Mouse (Mus musculus) neural tube, embryonic 13.5 days (tissue): Measurements from ENCODE around the gene Gnaq. TPM values are rescaled to one million over a fixed set of nuclear protein-coding genes. Genes with fewer than 3 reads are reported as not detected.
"Not testable (repeated sequence)": the region's sequence is repeated elsewhere in the genome, so short reads cannot be mapped to it uniquely, and the experiment has no call there.

ENCODE experiments used
- ATAC-seq: fragments of 200-750 bp; cut with Nextera tagmentation; 2 replicates; pipeline ENCODE4 v1.8.0; 2017; ENCODE audit warnings: low read depth, mild to moderate bottlenecking, moderate TSS enrichment, moderate library complexity
- H3K27ac ChIP-seq: fragments of 300-500 bp; sonication (generic); replicated peaks from 2 replicates; pipeline ENCODE4 v1.5.1; 2015; ENCODE audit warnings: moderate library complexity, mild to moderate bottlenecking, inconsistent platforms
- H3K27me3 ChIP-seq: fragments of 300-500 bp; sonication (generic); 2 replicates; pipeline ENCODE4 v1.6.1; 2015; ENCODE audit warnings: mild to moderate bottlenecking, inconsistent platforms
- H3K36me3 ChIP-seq: fragments of 300-500 bp; sonication (generic); 2 replicates; pipeline ENCODE4 v1.6.1; 2015; ENCODE audit warnings: mild to moderate bottlenecking, inconsistent platforms
- H3K4me1 ChIP-seq: fragments of 300-500 bp; sonication (generic); replicated peaks from 2 replicates; pipeline ENCODE4 v1.6.1; 2015; ENCODE audit warnings: inconsistent platforms
- H3K4me2 ChIP-seq: fragments of 300-500 bp; sonication (generic); 2 replicates; pipeline ENCODE4 v1.6.1; 2015; ENCODE audit warnings: inconsistent platforms, mild to moderate bottlenecking, moderate library complexity
- H3K4me3 ChIP-seq: fragments of 300-500 bp; sonication (generic); 2 replicates; pipeline ENCODE4 v1.5.1; 2015; ENCODE audit warnings: mild to moderate bottlenecking, inconsistent platforms
- H3K9ac ChIP-seq: fragments of 300-500 bp; sonication (generic); 2 replicates; pipeline ENCODE4 v1.6.1; 2015; ENCODE audit warnings: moderate library complexity, mild to moderate bottlenecking, inconsistent platforms
- H3K9me3 ChIP-seq: fragments of 300-500 bp; sonication (generic); 2 replicates; pipeline ENCODE4 v1.6.1; 2016; ENCODE audit warnings: inconsistent platforms
- WGBS: fragments of 180-500 bp; shearing (Covaris S2); methylation state at CpG from one replicate; pipeline ENCODE4 v1.1.7; 2015; 5-methylcytosine and 5-hydroxymethylcytosine counted together
- polyA plus RNA-seq: library from polyadenylated mRNA; unstranded; fragments of >200 nt; fragmentation: Nextera tagmentation; extraction: Ambion mirVana; gene quantifications from 2 replicates; pipeline ENCODE4 v1.2.1, GENCODE M21; 2015

Gene Gnaq
- polyA plus RNA-seq, 1 experiment from 2014 or later: 83.3 TPM

- Histone ChIP-seq H3K4me1 (peaks cover 14% of the 10 kb centered on the region), H3K9ac (no peak overlapping the region), H3K9me3 (no peaks in the 10 kb centered on the region), H3K27me3 (no peaks in the 10 kb centered on the region), H3K4me3 (no peak overlapping the region), H3K27ac (no peak overlapping the region), H3K4me2 (no peak overlapping the region), H3K36me3 (no peaks in the 10 kb centered on the region)
- no peak for ATAC-seq
- WGBS: 82% methylated on average over 7 of the region's 7 CpGs
Measured at GRCm38 (mm10) chr19:16150328-16150727, 17.7 kb downstream of the Gnaq start.

DNA sequence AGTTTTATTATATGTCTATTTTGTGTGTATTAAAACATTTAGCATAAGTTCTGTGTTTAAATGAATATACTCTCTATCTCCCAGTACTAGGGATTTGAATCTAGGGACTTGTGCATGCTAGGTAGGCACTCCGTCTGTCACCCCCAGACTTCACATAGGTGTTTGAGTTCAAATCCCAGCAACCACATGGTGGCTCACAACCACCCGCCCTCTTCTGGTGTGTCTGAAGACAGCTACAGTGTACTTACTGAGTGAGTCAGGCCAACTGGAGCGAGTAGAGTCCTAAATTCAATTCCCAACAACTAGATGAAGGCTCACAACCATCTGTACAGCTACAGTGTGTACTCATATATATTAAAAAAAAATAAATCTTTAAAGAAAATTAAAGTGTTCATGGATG lies 21.2 kb downstream of the Gnaq start:
- no peak for ATAC-seq
- no peak overlapping the region for H3K9ac ChIP-seq
- H3K27ac ChIP-seq: no peak overlapping the region
- no peak overlapping the region for H3K4me3 ChIP-seq
- no peaks in the 10 kb centered on the region for H3K27me3 ChIP-seq
- H3K9me3 ChIP-seq: no peaks in the 10 kb centered on the region
- H3K36me3 ChIP-seq: no peaks in the 10 kb centered on the region
- no peak overlapping the region for H3K4me2 ChIP-seq
- peaks cover 17% of the 10 kb centered on the region for H3K4me1 ChIP-seq
- WGBS: 99% methylated on average over 3 of the region's 3 CpGs

- no peak overlapping the region for H3K4me2 ChIP-seq
- H3K9me3 ChIP-seq: no peaks in the 10 kb centered on the region
- H3K4me3 ChIP-seq: no peak overlapping the region
- ATAC-seq: no peak
- no peak overlapping the region for H3K9ac ChIP-seq
- H3K27me3 ChIP-seq: no peaks in the 10 kb centered on the region
- H3K4me1 ChIP-seq: peaks cover 18% of the 10 kb centered on the region
- no peak overlapping the region for H3K27ac ChIP-seq
- H3K36me3 ChIP-seq: no peaks in the 10 kb centered on the region
Measured at GRCm38 (mm10) chr19:16154480-16154879, 21.8 kb downstream of the Gnaq start.

DNA sequence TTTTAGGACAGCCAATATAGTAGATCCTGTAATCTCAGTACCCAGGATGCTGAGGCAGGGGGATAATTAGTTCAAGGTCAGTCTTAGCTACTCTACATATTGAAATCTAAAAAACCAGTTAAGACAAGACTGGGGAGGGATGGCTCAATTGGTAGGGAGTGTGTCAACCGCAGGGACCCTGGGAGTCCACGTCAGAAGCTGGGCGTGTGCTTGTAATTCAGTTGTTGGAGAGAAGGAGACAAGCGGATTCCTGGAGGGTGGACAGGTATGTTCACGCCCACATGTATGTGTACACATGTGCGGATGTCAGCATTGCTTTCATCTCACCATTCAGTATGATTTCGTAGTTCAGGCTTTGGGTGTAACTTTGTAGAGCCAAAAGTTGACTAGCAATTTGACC lies 24.5 kb downstream of the Gnaq start:
- Histone ChIP-seq H3K9ac (no peak overlapping the region), H3K36me3 (no peaks in the 10 kb centered on the region), H3K4me1 (peaks cover 23% of the 10 kb centered on the region), H3K27ac (no peak overlapping the region), H3K4me3 (no peak overlapping the region), H3K4me2 (no peak overlapping the region), H3K9me3 (no peaks in the 10 kb centered on the region), H3K27me3 (no peaks in the 10 kb centered on the region)
- no peak for ATAC-seq
- 97% methylated on average over 7 of the region's 7 CpGs for WGBS

GRCm38 (mm10) chr19:16160759-16161158 lies 28.1 kb downstream of the Gnaq start:
- H3K4me3 ChIP-seq: no peak overlapping the region
- H3K36me3 ChIP-seq: 0 out of 2 replicates have a peak, but pooled peaks cover 4% of the 10 kb centered on the region
- ATAC-seq: no peak
- H3K4me2 ChIP-seq: no peak overlapping the region
- peaks cover 23% of the 10 kb centered on the region for H3K4me1 ChIP-seq
- no peaks in the 10 kb centered on the region for H3K9me3 ChIP-seq
- 0 out of 2 replicates have a peak overlapping the region, but pooled peaks have one; percentile 28 for H3K27ac ChIP-seq
- H3K9ac ChIP-seq: no peak overlapping the region
- no peaks in the 10 kb centered on the region for H3K27me3 ChIP-seq
- WGBS: 59% methylated on average over 2 of the region's 2 CpGs

GRCm38 (mm10) chr19:16161222-16161621 lies 28.6 kb downstream of the Gnaq start:
- WGBS: 66% methylated on average over 2 of the region's 2 CpGs
- H3K4me3 ChIP-seq: no peak overlapping the region
- H3K9ac ChIP-seq: no peak overlapping the region
- no peak for ATAC-seq
- H3K27ac ChIP-seq: no peak overlapping the region
- H3K4me1 ChIP-seq: peaks cover 26% of the 10 kb centered on the region
- no peak overlapping the region for H3K4me2 ChIP-seq
- no peaks in the 10 kb centered on the region for H3K27me3 ChIP-seq
- H3K9me3 ChIP-seq: no peaks in the 10 kb centered on the region
- 0 out of 2 replicates have a peak, but pooled peaks cover 4% of the 10 kb centered on the region for H3K36me3 ChIP-seq

- H3K9me3 ChIP-seq, H3K4me2 ChIP-seq, H3K9ac ChIP-seq, H3K36me3 ChIP-seq, H3K4me3 ChIP-seq, H3K27ac ChIP-seq, ATAC-seq, H3K27me3 ChIP-seq: not testable (repeated sequence)
- WGBS: 95% methylated on average over 13 of the region's 13 CpGs
- H3K4me1 ChIP-seq: peaks cover 47% of the 10 kb centered on the region
Measured at GRCm38 (mm10) chr19:16164396-16164795, 31.8 kb downstream of the Gnaq start.

GRCm38 (mm10) chr19:16167185-16167584 lies 34.6 kb downstream of the Gnaq start:
- H3K4me1 ChIP-seq: peaks cover 45% of the 10 kb centered on the region
- H3K4me2 ChIP-seq: no peak overlapping the region
- no peaks in the 10 kb centered on the region for H3K9me3 ChIP-seq
- 0 out of 2 replicates have a peak overlapping the region, but pooled peaks have one; percentile 15 for H3K27ac ChIP-seq
- H3K36me3 ChIP-seq: 0 out of 2 replicates have a peak, but pooled peaks cover 4% of the 10 kb centered on the region
- H3K4me3 ChIP-seq: no peak overlapping the region
- no peak for ATAC-seq
- no peak overlapping the region for H3K9ac ChIP-seq
- 84% methylated on average over 4 of the region's 4 CpGs for WGBS
- H3K27me3 ChIP-seq: no peaks in the 10 kb centered on the region

DNA sequence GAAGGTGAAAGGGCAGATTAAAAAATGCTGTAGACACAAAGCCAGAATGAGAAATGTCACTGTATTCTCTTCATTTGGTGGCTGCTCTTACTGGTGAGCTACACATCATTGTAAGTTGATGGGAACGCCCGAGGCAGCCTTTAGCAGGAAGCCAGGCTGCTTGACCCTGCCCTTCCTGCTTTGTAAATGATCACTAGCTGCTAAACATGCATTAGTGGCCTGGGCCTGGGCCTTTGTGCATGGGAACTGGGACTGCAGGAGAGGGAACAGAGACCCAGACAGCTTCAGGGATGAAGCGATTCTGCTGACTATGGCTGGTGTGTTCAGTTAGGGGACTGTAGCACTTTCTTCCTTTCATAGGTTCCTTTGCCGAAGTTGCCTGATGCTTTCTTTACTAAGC lies 35.6 kb downstream of the Gnaq start:
- Histone ChIP-seq H3K27ac (peak overlapping the region; percentile 84), H3K9me3 (no peaks in the 10 kb centered on the region), H3K9ac (peak overlapping the region; percentile 31; the same call in 1 of the 2 replicates), H3K36me3 (0 out of 2 replicates have a peak, but pooled peaks cover 4% of the 10 kb centered on the region), H3K4me3 (no peak overlapping the region), H3K4me2 (peak overlapping the region; percentile 24; the same call in 1 of the 2 replicates), H3K27me3 (no peaks in the 10 kb centered on the region), H3K4me1 (peaks cover 49% of the 10 kb centered on the region)
- peak; percentile 45 for ATAC-seq
- WGBS: 13% methylated on average over 4 of the region's 4 CpGs

DNA sequence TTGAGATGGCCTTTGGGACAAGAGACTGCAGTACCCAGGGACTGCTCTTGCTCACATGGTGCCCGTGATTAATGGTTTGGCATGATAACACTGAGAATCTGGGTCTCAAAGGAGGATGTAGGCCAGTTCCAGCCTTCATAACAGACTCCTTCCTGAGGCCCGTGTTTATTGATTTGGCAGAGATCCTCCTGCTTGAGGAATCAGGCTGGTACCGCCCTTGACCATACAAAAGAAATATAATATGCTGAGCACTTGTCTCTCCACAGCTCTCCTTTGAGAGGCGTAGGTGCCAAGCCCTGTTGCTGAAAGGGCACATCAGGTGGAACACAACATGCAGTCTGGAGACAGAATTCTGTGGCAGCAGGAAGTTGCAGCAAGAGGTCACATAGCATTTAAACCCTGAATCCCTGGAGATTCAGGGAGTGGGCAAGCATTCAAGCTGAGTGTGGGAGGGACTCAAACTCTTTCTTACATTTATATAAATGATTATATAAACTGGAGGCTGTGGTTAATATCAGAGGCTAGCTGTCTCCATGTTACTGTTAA lies 36.1 kb downstream of the Gnaq start:
- H3K4me1 ChIP-seq: peaks cover 54% of the 10 kb centered on the region
- no peaks in the 10 kb centered on the region for H3K27me3 ChIP-seq
- H3K36me3 ChIP-seq: 0 out of 2 replicates have a peak, but pooled peaks cover 4% of the 10 kb centered on the region
- peak overlapping the region; percentile 84 for H3K27ac ChIP-seq
- no peaks in the 10 kb centered on the region for H3K9me3 ChIP-seq
- H3K4me3 ChIP-seq: no peak overlapping the region
- H3K9ac ChIP-seq: peak overlapping the region; percentile 31; the same call in 1 of the 2 replicates
- peak overlapping the region; percentile 24; the same call in 1 of the 2 replicates for H3K4me2 ChIP-seq
- 15% methylated on average over 4 of the region's 4 CpGs for WGBS
- ATAC-seq: peak; percentile 64

- H3K27me3 ChIP-seq: no peaks in the 10 kb centered on the region
- no peaks in the 10 kb centered on the region for H3K9me3 ChIP-seq
- no peak overlapping the region for H3K27ac ChIP-seq
- no peak overlapping the region for H3K9ac ChIP-seq
- H3K4me2 ChIP-seq: no peak overlapping the region
- H3K36me3 ChIP-seq: no peaks in the 10 kb centered on the region
- 83% methylated on average over 3 of the region's 3 CpGs for WGBS
- no peak for ATAC-seq
- no peak overlapping the region for H3K4me3 ChIP-seq
- peaks cover 63% of the 10 kb centered on the region for H3K4me1 ChIP-seq
Measured at GRCm38 (mm10) chr19:16170724-16171123, 38.1 kb downstream of the Gnaq start.

DNA sequence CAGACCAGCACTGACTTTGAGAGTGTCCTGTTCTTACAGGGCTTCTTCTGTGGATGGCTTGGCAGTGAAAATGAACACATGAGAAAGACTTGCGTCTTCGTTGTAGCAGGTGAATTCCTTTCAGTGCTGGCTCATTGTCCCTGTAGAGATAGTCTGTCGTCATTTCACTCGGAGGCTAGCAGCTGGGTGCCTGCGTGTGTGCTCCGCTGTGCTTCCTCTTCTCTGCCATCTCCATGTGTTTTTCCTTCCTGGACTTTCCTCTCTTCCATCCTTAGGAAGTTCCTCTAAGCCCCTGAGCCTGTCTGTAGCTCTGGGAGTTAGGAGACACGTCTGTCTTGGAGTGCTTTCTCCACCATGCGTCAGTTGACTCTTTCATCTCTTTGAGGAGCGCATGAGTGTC lies 41.1 kb downstream of the Gnaq start:
- Histone ChIP-seq H3K36me3 (no peaks in the 10 kb centered on the region), H3K4me3 (no peak overlapping the region), H3K27ac (0 out of 2 replicates have a peak overlapping the region, but pooled peaks have one; percentile 38), H3K9me3 (no peaks in the 10 kb centered on the region), H3K4me2 (no peak overlapping the region), H3K9ac (no peak overlapping the region), H3K27me3 (no peaks in the 10 kb centered on the region), H3K4me1 (peaks cover 61% of the 10 kb centered on the region)
- no peak for ATAC-seq
- WGBS: 51% methylated on average over 9 of the region's 9 CpGs

- Histone ChIP-seq H3K9me3 (no peaks in the 10 kb centered on the region), H3K4me3 (no peak overlapping the region), H3K4me1 (peaks cover 54% of the 10 kb centered on the region), H3K9ac (no peak overlapping the region), H3K36me3 (no peaks in the 10 kb centered on the region), H3K27ac (0 out of 2 replicates have a peak overlapping the region, but pooled peaks have one; percentile 7), H3K4me2 (no peak overlapping the region), H3K27me3 (no peaks in the 10 kb centered on the region)
- WGBS: 59% methylated on average over 5 of the region's 5 CpGs
- no peak for ATAC-seq
Measured at GRCm38 (mm10) chr19:16176426-16176825, 43.8 kb downstream of the Gnaq start.
